Mouse (Mus musculus): ENCODE measurements around the gene Ocel1.

Ocel1 gene

GRCm38 (mm10) chr8:71380178-71381171, 9.4 kb downstream of the Ocel1 start:
- DNase-seq, result peak; percentile 61

DNA sequence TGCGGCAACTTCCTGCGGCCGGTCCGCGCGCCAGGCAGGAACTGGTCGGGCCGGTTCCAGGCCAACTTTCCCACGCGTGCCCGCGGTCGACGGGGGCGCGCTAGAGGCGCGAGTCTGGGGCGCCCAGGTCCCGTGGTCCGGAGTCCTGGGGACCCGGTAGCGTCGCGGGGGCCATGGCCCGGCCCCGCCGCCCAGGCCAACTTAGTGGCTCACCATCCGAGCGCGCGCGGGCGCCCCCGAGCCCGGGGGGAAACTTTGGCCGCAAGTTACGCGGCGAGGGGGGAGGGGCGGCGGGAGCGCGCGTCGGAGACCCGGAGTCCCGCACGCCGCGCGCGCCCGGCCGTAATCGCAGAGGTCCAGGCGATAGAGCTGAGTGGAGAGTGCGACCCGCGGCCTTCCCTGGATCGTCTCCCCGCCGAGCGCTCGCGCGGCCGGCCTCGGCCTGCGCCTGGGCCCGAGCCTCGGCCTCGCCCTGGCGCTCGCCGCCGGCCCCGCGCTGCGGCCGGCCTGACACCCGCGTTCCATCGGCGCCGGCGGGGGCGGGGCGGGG, 10.4 kb downstream of the Ocel1 start, which contains the start of gene Nr2f6:
Gene Nr2f6 (minus strand): TSS at position 540 of the 550 bp plus-strand sequence.
- DNase-seq, result peak; percentile 77

GRCm38 (mm10) chr8:71381971-71382961, 11.2 kb downstream of the Ocel1 start:
- DNase-seq, result peak; percentile 88

GRCm38 (mm10) chr8:71383396-71383795, 12.3 kb downstream of the Ocel1 start:
- DNase-seq, result peak; percentile 55

- DNase-seq, result peak; percentile 38
Measured at GRCm38 (mm10) chr8:71383860-71384259, 12.8 kb downstream of the Ocel1 start.

DNA sequence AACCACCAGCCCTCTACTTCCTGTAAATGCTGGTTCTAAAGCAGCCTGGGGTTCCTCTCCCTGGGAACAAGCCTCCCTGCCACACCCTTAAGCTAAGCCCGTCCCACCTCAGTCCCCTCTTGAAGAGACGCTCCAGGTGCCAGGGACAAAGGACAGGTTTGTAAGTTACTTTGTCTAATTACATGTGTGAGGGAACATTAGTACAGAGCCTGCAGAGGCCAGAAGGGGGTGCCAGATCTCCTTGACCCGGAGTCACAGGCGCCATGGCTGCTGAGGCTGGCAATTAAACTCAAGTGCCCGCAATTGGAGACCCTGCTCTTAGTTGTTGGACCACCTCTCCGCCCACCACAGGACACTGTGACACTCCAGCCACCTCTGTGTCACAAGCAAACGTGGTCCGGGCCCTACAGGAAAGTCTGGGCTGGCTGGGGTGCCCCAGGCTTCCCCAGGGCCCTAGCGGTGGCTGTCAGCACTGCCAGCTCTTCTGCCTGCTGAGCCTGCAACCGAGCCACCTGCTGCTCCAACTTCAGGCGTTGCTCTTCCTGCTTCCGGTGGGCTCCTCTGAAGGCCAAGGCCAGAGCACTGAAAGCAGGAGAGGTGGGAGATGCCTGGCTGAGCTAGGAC, 14.2 kb downstream of the Ocel1 start:
- DNase-seq, result peak; percentile 34

DNA sequence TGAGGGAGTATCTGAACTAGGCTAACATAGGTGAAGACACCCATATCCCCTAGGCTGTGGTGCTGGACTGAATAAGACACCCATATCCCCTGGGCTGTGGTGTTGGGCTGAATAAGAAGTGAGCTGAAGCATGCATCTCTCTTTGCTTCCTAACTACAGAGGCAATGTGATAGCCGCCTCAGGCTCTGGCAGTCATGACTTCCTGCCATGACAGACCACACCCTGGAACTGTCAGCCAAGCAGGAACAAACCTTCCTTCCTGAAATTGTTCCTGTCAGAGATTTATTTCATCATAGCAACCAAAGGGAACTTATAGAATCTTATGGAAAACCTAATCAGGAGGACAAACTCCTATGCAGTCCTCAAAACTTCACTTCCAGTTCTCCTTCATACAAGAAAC, 17.2 kb downstream of the Ocel1 start:
- no peak for DNase-seq

- DNase-seq, result peak; percentile 1
Measured at GRCm38 (mm10) chr8:71391696-71392095, 20.6 kb downstream of the Ocel1 start.

DNA sequence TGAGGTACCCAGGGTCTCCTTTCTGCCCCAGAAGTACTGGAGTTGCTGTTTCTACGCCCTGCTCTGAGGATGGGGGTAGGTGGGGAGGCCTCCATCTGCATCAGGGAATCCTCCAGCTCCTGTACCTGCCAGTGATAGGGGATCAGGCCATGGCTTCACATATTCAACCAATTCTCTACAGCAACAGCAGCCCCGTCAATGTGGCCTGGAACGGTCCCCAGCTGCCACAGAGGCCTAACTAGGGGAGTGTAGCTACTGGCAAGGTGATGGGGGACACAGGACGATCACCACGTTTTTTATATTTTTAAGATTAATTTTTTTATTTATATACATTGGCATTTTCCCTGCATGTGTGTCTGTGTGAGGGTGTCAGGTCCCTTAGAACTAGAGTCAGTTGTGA, 21.3 kb downstream of the Ocel1 start:
- peak; percentile 11 for DNase-seq

DNA sequence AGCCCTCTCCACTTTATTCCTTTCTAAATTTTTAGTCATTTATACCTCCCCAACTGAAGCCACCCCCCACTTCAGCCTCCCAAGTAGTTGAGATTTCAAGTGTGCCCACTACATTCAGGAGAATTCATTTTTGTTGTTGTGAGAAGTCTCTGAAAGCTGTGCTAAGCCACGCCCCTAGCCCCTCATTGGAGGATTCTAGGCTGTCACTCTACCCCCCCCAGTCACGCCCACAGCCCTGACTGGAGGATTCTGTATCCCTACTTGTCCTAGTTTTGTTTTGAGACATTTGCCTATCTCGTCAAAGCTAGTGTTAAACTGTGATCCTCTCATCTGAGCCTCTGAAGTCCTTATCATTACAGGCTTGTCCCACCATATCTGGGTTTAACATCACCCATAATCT, 21.8 kb downstream of the Ocel1 start:
- DNase-seq, result peak; percentile 34

DNA sequence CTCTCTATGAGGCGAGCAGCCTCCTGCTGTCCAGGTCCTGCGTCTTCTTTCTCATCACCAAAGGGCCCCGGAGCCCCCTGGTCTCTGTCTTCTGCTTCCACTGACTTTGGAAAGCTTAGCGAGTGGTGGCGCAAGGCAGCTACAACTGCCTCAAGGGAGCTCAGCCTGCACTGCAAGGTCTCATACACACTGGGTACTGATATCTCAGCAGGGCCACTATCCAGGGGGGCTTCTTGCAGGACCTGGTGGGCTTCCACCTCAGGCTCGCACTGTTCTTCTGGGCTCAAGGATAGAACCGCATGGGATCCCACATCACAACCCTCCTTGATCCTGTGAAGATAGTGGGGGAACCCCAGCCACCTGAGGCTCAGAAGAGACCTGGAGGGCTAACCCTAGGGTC, 23.4 kb downstream of the Ocel1 start:
- DNase-seq, result peak; percentile 53

DNA sequence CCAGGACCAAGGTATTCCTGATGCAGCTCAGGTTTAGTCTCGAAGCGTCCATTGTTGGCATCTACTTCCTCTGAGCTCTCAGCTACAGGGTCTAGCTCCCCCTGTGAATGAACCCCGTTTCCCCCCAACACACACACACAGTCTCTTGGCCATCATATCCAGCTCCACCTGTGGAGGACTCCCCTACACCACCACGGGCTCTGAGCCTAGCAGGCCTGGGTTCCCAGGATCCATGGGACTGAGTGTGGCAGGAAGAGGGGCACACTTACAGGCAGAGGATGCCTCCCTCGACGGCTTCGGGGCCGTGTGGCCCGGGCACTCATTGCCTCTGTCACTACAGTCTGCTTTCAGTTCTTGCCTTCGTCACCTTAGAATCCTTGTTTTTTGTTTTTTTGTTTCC, 24.0 kb downstream of the Ocel1 start:
- DNase-seq, result no peak

DNA sequence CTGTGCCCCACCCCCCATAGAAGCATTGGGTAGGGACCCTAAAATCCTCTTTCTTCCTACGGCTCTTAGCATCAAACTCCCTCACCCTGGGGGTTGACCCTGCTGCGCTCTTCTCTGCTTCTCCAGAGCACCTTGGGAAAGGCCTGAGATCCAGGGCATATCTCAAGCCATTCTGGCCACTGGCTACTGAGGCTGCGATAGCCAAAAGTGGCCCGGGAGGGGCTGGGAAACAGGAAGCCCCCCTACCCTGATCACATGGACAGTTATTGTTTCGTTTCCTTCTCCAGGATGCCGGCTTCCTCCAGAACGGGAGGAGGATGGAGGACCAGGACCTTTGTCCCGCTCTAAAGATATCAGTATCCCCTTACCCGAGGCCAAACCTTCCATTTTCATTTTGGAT, 24.5 kb downstream of the Ocel1 start, which contains the start of gene Ushbp1:
Gene Ushbp1 (minus strand): TSS at position 174 of the 400 bp plus-strand sequence.
- peak; percentile 61 for DNase-seq

GRCm38 (mm10) chr8:71396639-71397305, 25.7 kb downstream of the Ocel1 start, which contains the start of gene Babam1:
Gene Babam1, plus strand, starts transcription at chr8:71396861.
- DNase-seq, result peak; percentile 98

GRCm38 (mm10) chr8:71397701-71398100, 26.6 kb downstream of the Ocel1 start:
- peak; percentile 62 for DNase-seq

DNA sequence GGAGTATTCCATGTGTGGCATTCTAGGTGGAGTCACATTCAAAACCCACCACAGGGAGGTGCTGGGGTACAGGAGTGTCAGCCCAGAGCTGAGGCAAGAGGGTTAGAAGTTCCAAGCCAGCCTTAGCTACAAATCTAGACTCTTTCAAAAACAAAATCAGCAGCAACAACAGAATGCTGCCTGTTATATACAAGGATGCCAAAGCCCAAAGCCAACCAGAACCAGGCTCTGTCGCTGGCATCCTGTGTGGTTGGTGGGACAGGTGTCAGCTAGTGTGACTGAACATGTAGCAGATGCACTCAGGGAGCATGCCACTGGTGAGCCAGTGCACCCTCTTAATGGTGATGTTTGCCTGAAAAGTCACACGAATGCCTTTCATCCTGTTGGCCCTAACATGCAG, 29.7 kb downstream of the Ocel1 start:
- DNase-seq, result peak; percentile 8

- peak; percentile 15 for DNase-seq
Measured at GRCm38 (mm10) chr8:71401454-71401853, 30.4 kb downstream of the Ocel1 start.

DNA sequence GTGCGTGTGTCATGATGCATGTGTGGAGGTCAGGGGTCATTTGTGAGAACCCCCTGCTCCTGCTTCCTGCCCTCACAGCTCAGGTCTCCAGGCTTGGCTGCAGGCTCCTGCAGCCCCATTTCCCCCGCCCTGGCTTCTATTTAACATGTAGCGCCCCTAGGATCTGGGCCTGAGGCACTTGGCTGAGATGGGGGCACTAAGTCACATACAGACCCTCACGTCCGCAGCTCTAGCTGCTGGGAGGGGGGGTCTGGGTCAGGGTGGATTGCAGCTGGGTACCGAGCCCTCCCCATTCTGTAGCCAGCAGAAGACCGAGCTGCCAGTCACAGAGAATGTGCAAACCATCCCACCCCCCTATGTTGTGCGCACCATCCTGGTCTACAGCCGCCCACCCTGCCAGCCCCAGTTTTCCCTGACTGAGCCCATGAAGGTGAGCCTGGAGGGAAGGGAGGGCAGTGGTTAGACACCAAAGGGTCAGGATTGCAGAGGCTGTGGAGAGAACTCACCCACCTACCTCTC, 31.4 kb downstream of the Ocel1 start:
- peak; percentile 25 for DNase-seq

DNA sequence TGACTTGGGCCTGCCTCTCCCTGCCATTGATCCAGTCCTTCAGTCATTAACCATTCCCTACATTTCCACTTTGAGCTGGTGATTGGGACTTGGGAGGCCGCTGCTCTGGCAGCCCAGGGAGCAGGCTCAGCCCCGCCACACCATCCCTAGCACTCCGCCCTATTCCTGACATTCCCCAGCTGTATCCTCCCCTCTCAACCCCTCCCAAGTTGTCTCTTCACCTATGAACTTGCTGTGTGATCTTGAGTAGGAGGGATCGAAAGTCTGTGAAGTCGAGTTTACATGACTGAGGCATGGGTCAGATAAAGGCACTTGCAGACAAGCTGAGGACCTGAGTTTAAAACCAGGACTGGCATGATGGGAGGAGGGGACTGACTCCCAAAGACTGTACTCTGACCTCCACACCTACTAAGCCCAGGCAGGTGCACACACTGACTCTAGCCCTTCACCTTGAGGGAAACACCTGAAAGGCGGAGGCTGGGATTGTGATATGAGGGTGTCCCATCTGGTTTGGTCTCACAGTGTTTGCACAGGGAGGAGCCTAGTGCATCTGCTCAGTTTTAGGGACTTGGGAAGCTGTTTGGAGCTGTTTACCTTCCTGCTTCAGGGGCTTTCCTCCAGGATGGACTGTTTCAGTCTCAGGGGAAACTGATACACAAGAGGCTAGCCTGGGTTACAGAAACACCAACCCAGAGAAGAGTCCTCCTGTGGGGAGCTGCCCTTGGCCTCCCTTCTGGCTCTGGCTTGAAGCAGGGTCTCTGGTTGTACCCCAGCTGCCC, 32.2 kb downstream of the Ocel1 start:
- peak; percentile 7 for DNase-seq

DNA sequence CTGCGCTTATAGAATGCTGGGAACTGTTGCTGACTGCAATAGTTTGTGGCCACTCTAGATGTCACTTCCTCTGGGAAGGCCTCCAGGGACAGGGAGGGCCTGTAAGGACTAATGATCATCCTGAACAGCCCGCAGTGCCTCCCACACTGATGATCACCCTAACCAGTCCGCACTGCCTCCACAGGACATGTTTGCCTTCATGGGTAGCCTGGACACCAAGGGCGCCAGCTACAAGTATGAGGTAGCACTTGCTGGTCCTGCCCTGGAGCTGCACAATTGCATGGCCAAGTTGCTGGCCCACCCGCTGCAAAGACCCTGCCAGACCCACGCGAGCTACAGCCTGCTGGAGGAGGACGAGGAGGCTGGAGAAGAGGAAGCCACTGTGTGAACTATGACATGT, 32.9 kb downstream of the Ocel1 start:
- DNase-seq, result peak; percentile 30

All from cerebellum, adult 9-11 months (tissue).